Mouse (Mus musculus) forebrain, embryonic 12.5 days (tissue): ENCODE measurements around the gene Spsb1. TPM values are rescaled to one million over a fixed set of nuclear protein-coding genes. Genes with fewer than 3 reads are reported as not detected.

Experiments
- ATAC-seq: fragments of 200-750 bp; cut with Nextera tagmentation; 2 replicates; pipeline ENCODE4 v1.8.0; 2017; ENCODE audit warnings: moderate TSS enrichment; ENCODE audit not compliant: low FRiP score
- H3K27ac ChIP-seq: fragments of 300-500 bp; sonication (generic); 2 replicates; pipeline ENCODE4 v1.5.1; 2016; ENCODE audit warnings: mild to moderate bottlenecking
- H3K27me3 ChIP-seq: fragments of 300-500 bp; sonication (generic); 2 replicates; pipeline ENCODE4 v1.6.1; 2016; ENCODE audit warnings: mild to moderate bottlenecking
- H3K36me3 ChIP-seq: fragments of 300-500 bp; sonication (generic); replicated peaks from 2 replicates; pipeline ENCODE4 v1.6.1; 2016; ENCODE audit warnings: mild to moderate bottlenecking
- H3K4me1 ChIP-seq: fragments of 300-500 bp; sonication (generic); 2 replicates; pipeline ENCODE4 v1.6.1; 2016
- H3K4me2 ChIP-seq: fragments of 300-500 bp; sonication (generic); 2 replicates; pipeline ENCODE4 v1.6.1; 2016; ENCODE audit warnings: mild to moderate bottlenecking, moderate library complexity
- H3K4me3 ChIP-seq: fragments of 300-500 bp; sonication (generic); replicated peaks from 2 replicates; pipeline ENCODE4 v1.5.1; 2016; ENCODE audit warnings: mild to moderate bottlenecking
- H3K9ac ChIP-seq: fragments of 300-500 bp; sonication (generic); 2 replicates; pipeline ENCODE4 v1.6.1; 2016; ENCODE audit warnings: mild to moderate bottlenecking
- H3K9me3 ChIP-seq: fragments of 300-500 bp; sonication (generic); 2 replicates; pipeline ENCODE4 v1.6.1; 2016
- WGBS: fragments of 180-500 bp; shearing (Covaris S2); methylation state at CpG from one replicate; pipeline ENCODE4 v1.1.7; 2016; 5-methylcytosine and 5-hydroxymethylcytosine counted together
- polyA plus RNA-seq: library from polyadenylated mRNA; unstranded; fragments of >200 nt; fragmentation: Nextera tagmentation; extraction: Ambion mirVana; gene quantifications from 2 replicates; pipeline ENCODE4 v1.2.1, GENCODE M21; 2016

Gene Spsb1
- polyA plus RNA-seq, 1 experiment from 2014 or later, result 8.1 TPM

- WGBS, result 84% methylated on average over 6 of the region's 6 CpGs
- H3K4me3 ChIP-seq, result no peak overlapping the region
- H3K4me2 ChIP-seq, result no peak overlapping the region
- ATAC-seq, result no peak
- H3K4me1 ChIP-seq, result peaks cover 28% of the 10 kb centered on the region
- H3K9me3 ChIP-seq, result no peaks in the 10 kb centered on the region
- H3K27ac ChIP-seq, result no peak overlapping the region
- H3K27me3 ChIP-seq, result no peaks in the 10 kb centered on the region
- no peak overlapping the region for H3K9ac ChIP-seq
- H3K36me3 ChIP-seq, result no peaks in the 10 kb centered on the region
These were observed 82.6 kb downstream of the Spsb1 start for GRCm38 (mm10) chr4:149872236-149872635.

GRCm38 (mm10) chr4:149871582-149871981, 83.3 kb downstream of the Spsb1 start:
- no peak overlapping the region for H3K4me2 ChIP-seq
- no peak overlapping the region for H3K27ac ChIP-seq
- H3K9ac ChIP-seq, result no peak overlapping the region
- no peaks in the 10 kb centered on the region for H3K27me3 ChIP-seq
- WGBS, result 80% methylated on average over 7 of the region's 7 CpGs
- H3K4me3 ChIP-seq, result no peak overlapping the region
- H3K4me1 ChIP-seq, result peaks cover 21% of the 10 kb centered on the region
- H3K36me3 ChIP-seq, result no peaks in the 10 kb centered on the region
- H3K9me3 ChIP-seq, result no peaks in the 10 kb centered on the region
- ATAC-seq, result no peak

- H3K36me3 ChIP-seq, result no peaks in the 10 kb centered on the region
- no peak overlapping the region for H3K9ac ChIP-seq
- H3K4me3 ChIP-seq, result no peak overlapping the region
- 86% methylated on average over 11 of the region's 11 CpGs for WGBS
- no peak overlapping the region for H3K27ac ChIP-seq
- H3K4me2 ChIP-seq, result no peak overlapping the region
- H3K9me3 ChIP-seq, result no peaks in the 10 kb centered on the region
- no peak for ATAC-seq
- H3K27me3 ChIP-seq, result no peaks in the 10 kb centered on the region
- H3K4me1 ChIP-seq, result peaks cover 16% of the 10 kb centered on the region
These were observed 83.8 kb downstream of the Spsb1 start for GRCm38 (mm10) chr4:149871014-149871413.

- no peak for ATAC-seq
- Histone ChIP-seq H3K27ac (no peak overlapping the region), H3K9ac (no peak overlapping the region)
These were observed 84.4 kb downstream of the Spsb1 start for GRCm38 (mm10) chr4:149870412-149870811.

GRCm38 (mm10) chr4:149868725-149869124, 86.1 kb downstream of the Spsb1 start:
- Histone ChIP-seq H3K27ac (no peak overlapping the region), H3K4me3 (no peak overlapping the region), H3K4me1 (no peaks in the 10 kb centered on the region), H3K9ac (no peak overlapping the region), H3K4me2 (no peak overlapping the region), H3K27me3 (no peaks in the 10 kb centered on the region), H3K9me3 (no peaks in the 10 kb centered on the region), H3K36me3 (no peaks in the 10 kb centered on the region)
- no peak for ATAC-seq
- 77% methylated on average over 14 of the region's 14 CpGs for WGBS

More at GRCm38 (mm10) chr4:149870412-149870811, 84.4 kb downstream of the Spsb1 start:
- H3K4me2 ChIP-seq, result no peak overlapping the region
- H3K27me3 ChIP-seq, result no peaks in the 10 kb centered on the region
- no peak overlapping the region for H3K4me3 ChIP-seq
- peaks cover 10% of the 10 kb centered on the region for H3K4me1 ChIP-seq
- H3K9me3 ChIP-seq, result no peaks in the 10 kb centered on the region
- no peaks in the 10 kb centered on the region for H3K36me3 ChIP-seq

GRCm38 (mm10) chr4:149868009-149868408, 86.8 kb downstream of the Spsb1 start:
- Histone ChIP-seq H3K27ac (no peak overlapping the region), H3K4me2 (no peak overlapping the region), H3K4me1 (no peaks in the 10 kb centered on the region), H3K36me3 (no peaks in the 10 kb centered on the region), H3K9me3 (no peaks in the 10 kb centered on the region), H3K9ac (no peak overlapping the region), H3K4me3 (no peak overlapping the region), H3K27me3 (no peaks in the 10 kb centered on the region)
- no peak for ATAC-seq
- 68% methylated on average over 9 of the region's 9 CpGs for WGBS

- no peak overlapping the region for H3K27ac ChIP-seq
- ATAC-seq, result no peak
- no peak overlapping the region for H3K4me3 ChIP-seq
- H3K4me1 ChIP-seq, result no peaks in the 10 kb centered on the region
- no peak overlapping the region for H3K9ac ChIP-seq
- H3K27me3 ChIP-seq, result no peaks in the 10 kb centered on the region
- no peak overlapping the region for H3K4me2 ChIP-seq
- 67% methylated on average over 4 of the region's 4 CpGs for WGBS
- no peaks in the 10 kb centered on the region for H3K9me3 ChIP-seq
- no peaks in the 10 kb centered on the region for H3K36me3 ChIP-seq
These were observed 87.5 kb downstream of the Spsb1 start for GRCm38 (mm10) chr4:149867351-149867750.

GRCm38 (mm10) chr4:149864395-149864794, 90.4 kb downstream of the Spsb1 start:
- no peaks in the 10 kb centered on the region for H3K36me3 ChIP-seq
- no peak overlapping the region for H3K4me3 ChIP-seq
- no peak overlapping the region for H3K9ac ChIP-seq
- no peaks in the 10 kb centered on the region for H3K4me1 ChIP-seq
- H3K27me3 ChIP-seq, result no peaks in the 10 kb centered on the region
- WGBS, result 89% methylated on average over 4 of the region's 4 CpGs
- no peak for ATAC-seq
- no peaks in the 10 kb centered on the region for H3K9me3 ChIP-seq
- no peak overlapping the region for H3K27ac ChIP-seq
- no peak overlapping the region for H3K4me2 ChIP-seq

- H3K4me2 ChIP-seq, result no peak overlapping the region
- ATAC-seq, result no peak
- WGBS, result 90% methylated on average over 9 of the region's 9 CpGs
- H3K4me3 ChIP-seq, result no peak overlapping the region
- no peaks in the 10 kb centered on the region for H3K36me3 ChIP-seq
- no peak overlapping the region for H3K27ac ChIP-seq
- no peak overlapping the region for H3K9ac ChIP-seq
- H3K9me3 ChIP-seq, result no peaks in the 10 kb centered on the region
- no peaks in the 10 kb centered on the region for H3K27me3 ChIP-seq
- no peaks in the 10 kb centered on the region for H3K4me1 ChIP-seq
These were observed 91.3 kb downstream of the Spsb1 start for GRCm38 (mm10) chr4:149863522-149863921.

- Histone ChIP-seq H3K27me3 (no peaks in the 10 kb centered on the region), H3K4me3 (no peak overlapping the region), H3K9me3 (no peaks in the 10 kb centered on the region), H3K27ac (no peak overlapping the region), H3K9ac (no peak overlapping the region), H3K4me2 (no peak overlapping the region), H3K4me1 (peaks cover 4% of the 10 kb centered on the region; the same call in 1 of the 2 replicates), H3K36me3 (no peaks in the 10 kb centered on the region)
- WGBS, result 84% methylated on average over 6 of the region's 6 CpGs
- no peak for ATAC-seq
These were observed 94.5 kb downstream of the Spsb1 start for GRCm38 (mm10) chr4:149860393-149860792.

GRCm38 (mm10) chr4:149858584-149858983, 96.3 kb downstream of the Spsb1 start:
- H3K4me2 ChIP-seq, result no peak overlapping the region
- no peaks in the 10 kb centered on the region for H3K36me3 ChIP-seq
- WGBS, result 78% methylated on average over 8 of the region's 8 CpGs
- no peaks in the 10 kb centered on the region for H3K9me3 ChIP-seq
- no peak overlapping the region for H3K9ac ChIP-seq
- no peak for ATAC-seq
- H3K27me3 ChIP-seq, result peaks cover 8% of the 10 kb centered on the region
- H3K4me1 ChIP-seq, result peaks cover 20% of the 10 kb centered on the region
- H3K27ac ChIP-seq, result no peak overlapping the region
- no peak overlapping the region for H3K4me3 ChIP-seq

GRCm38 (mm10) chr4:149858097-149858496, 96.7 kb downstream of the Spsb1 start:
- no peak for ATAC-seq
- Histone ChIP-seq H3K4me2 (no peak overlapping the region), H3K27me3 (peaks cover 8% of the 10 kb centered on the region), H3K9ac (no peak overlapping the region), H3K4me3 (no peak overlapping the region), H3K4me1 (peaks cover 20% of the 10 kb centered on the region), H3K9me3 (no peaks in the 10 kb centered on the region), H3K36me3 (no peaks in the 10 kb centered on the region), H3K27ac (no peak overlapping the region)
- 79% methylated on average over 6 of the region's 6 CpGs for WGBS

GRCm38 (mm10) chr4:149857688-149858087, 97.2 kb downstream of the Spsb1 start:
- Histone ChIP-seq H3K9me3 (no peaks in the 10 kb centered on the region), H3K27ac (no peak overlapping the region), H3K4me3 (no peak overlapping the region), H3K4me2 (no peak overlapping the region), H3K9ac (no peak overlapping the region), H3K4me1 (peaks cover 20% of the 10 kb centered on the region), H3K36me3 (no peaks in the 10 kb centered on the region), H3K27me3 (peaks cover 8% of the 10 kb centered on the region)
- ATAC-seq, result 0 out of 2 replicates have a peak, but pooled peaks have one; percentile 30
- 80% methylated on average over 3 of the region's 3 CpGs for WGBS
